In the genomic region with DNA sequence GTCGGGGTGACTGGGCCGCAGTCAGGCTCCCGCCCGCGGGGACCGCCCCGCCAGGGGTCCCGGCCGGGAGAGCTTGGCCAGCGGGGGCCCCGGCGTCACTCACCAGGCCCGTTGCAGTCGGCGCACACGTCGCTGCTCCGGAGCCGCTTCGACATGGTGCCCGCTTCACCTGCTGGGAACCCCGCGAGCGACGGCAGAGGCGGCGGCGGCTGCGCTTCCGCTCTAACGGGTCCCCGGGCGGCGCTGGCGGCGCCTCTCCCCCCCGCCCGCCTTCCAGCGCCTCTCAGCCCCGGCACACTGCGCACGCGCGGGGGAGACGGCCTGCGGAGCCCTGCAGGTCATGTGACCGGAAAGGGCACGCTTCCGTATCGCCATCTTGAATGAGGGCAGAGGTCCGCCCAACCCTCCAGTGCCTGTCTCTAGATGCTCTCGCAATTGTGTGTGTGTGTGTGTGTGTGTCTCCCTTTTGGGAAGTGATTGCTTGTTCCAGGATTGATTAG, we compare ENCODE assay signal across 8 mouse cellular contexts. TPM values are rescaled to one million over a fixed set of nuclear protein-coding genes. Genes with fewer than 3 reads are reported as not detected.
DNase-seq lines count a peak whose midpoint lies in the region; ATAC-seq lines count a peak whose summit lies in the region.

No protein-coding gene starts in this region.

- no peaks in the 10 kb centered on the region for H3K9me3 ChIP-seq in heart, embryonic 13.5 days
- no peaks in the 10 kb centered on the region for H3K9me3 ChIP-seq in liver, embryonic 12.5 days (replicated peaks)
- no peaks in the 10 kb centered on the region for H3K9me3 ChIP-seq in stomach, embryonic 15.5 days

- peak overlapping the region; percentile 94 for H3K4me2 ChIP-seq in heart, embryonic 13.5 days
- peak overlapping the region; percentile 96 for H3K4me2 ChIP-seq in liver, embryonic 12.5 days
- H3K4me2 ChIP-seq in stomach, embryonic 15.5 days, result peak overlapping the region; percentile 88

- H3K9ac ChIP-seq in heart, embryonic 13.5 days, result peak overlapping the region; percentile 99
- peak overlapping the region; percentile 100 for H3K9ac ChIP-seq in liver, embryonic 12.5 days
- H3K9ac ChIP-seq in stomach, embryonic 15.5 days, result peak overlapping the region; percentile 92

- H3K4me1 ChIP-seq in brown adipose tissue, adult 24 weeks (ENCODE audit: control insufficient read depth, insufficient read depth, insufficient read length, low read length), result peaks cover 22% of the 10 kb centered on the region
- peaks cover 28% of the 10 kb centered on the region for H3K4me1 ChIP-seq in heart, embryonic 13.5 days
- peaks cover 66% of the 10 kb centered on the region for H3K4me1 ChIP-seq in liver, embryonic 12.5 days
- H3K4me1 ChIP-seq in stomach, embryonic 15.5 days, result peaks cover 10% of the 10 kb centered on the region; the same call in 1 of the 2 replicates

- ATAC-seq in heart, embryonic 13.5 days (ENCODE audit: extremely low read depth, insufficient number of reproducible peaks, low FRiP score, low TSS enrichment), result peak; percentile 83
- peak; percentile 82 for ATAC-seq in liver, embryonic 12.5 days
- peak; percentile 88 for ATAC-seq in stomach, embryonic 15.5 days (ENCODE audit: insufficient read depth, low FRiP score, low read depth)

- H3K36me3 ChIP-seq in heart, embryonic 13.5 days, result 0 out of 2 replicates have a peak, but pooled peaks cover 3% of the 10 kb centered on the region
- H3K36me3 ChIP-seq in liver, embryonic 12.5 days, result peaks cover 13% of the 10 kb centered on the region
- H3K36me3 ChIP-seq in stomach, embryonic 15.5 days, result no peaks in the 10 kb centered on the region

- peak; percentile 99 for DNase-seq in CD4-positive, CD25-positive, alpha-beta regulatory T cell, adult 2 months (ENCODE audit: low read depth, low spot score)
- DNase-seq in fat pad, adult 2 months (ENCODE audit: extremely low read depth, low read depth, low spot score), result peak; percentile 52
- peak; percentile 99 for DNase-seq in kidney, postnatal 10 days
- peak; percentile 94 to 97 for DNase-seq in natural killer cell, adult 2 months (ENCODE audit: low spot score in 2 of 2)

- under 1% methylated on average over 44 of the region's 52 CpGs for WGBS in heart, embryonic 13.5 days
- WGBS in liver, embryonic 12.5 days (ENCODE audit: insufficient replicate concordance), result 1% methylated on average over 46 of the region's 52 CpGs
- under 1% methylated on average over 39 of the region's 52 CpGs for WGBS in stomach, embryonic 15.5 days

- peak overlapping the region; percentile 85 for H3K4me3 ChIP-seq in brown adipose tissue, adult 24 weeks (ENCODE audit: insufficient read depth, low read depth, low read length)
- H3K4me3 ChIP-seq in heart, embryonic 13.5 days, result peak overlapping the region; percentile 90
- peak overlapping the region; percentile 90 for H3K4me3 ChIP-seq in liver, embryonic 12.5 days
- peak overlapping the region; percentile 99 for H3K4me3 ChIP-seq in stomach, embryonic 15.5 days (replicated peaks)

- no peaks in the 10 kb centered on the region for H3K27me3 ChIP-seq in heart, embryonic 13.5 days (replicated peaks)
- no peaks in the 10 kb centered on the region for H3K27me3 ChIP-seq in liver, embryonic 12.5 days (replicated peaks)
- no peaks in the 10 kb centered on the region for H3K27me3 ChIP-seq in stomach, embryonic 15.5 days (replicated peaks)

- H3K27ac ChIP-seq in brown adipose tissue, adult 24 weeks (replicated peaks; ENCODE audit: low read depth, low read length), result peak overlapping the region; percentile 90
- H3K27ac ChIP-seq in heart, embryonic 13.5 days (replicated peaks), result peak overlapping the region; percentile 91
- peak overlapping the region; percentile 91 for H3K27ac ChIP-seq in liver, embryonic 12.5 days
- H3K27ac ChIP-seq in stomach, embryonic 15.5 days, result peak overlapping the region; percentile 91

RNA-seq across cellular contexts. Expression of gene Ankrd13a, which starts 1.2 kb away (rescaled TPM):
- 37.1 and 53.8 TPM in 2 replicates for polyA plus RNA-seq in brown adipose tissue, adult 24 weeks (2012; ENCODE audit: insufficient read depth, insufficient read length, missing spikeins)
- 28.5 and 29.3 TPM in 2 replicates for polyA plus RNA-seq in heart, embryonic 13.5 days (2015; fragmentation: Nextera tagmentation; extraction: Ambion mirVana)
- polyA plus RNA-seq in liver, embryonic 12.5 days (2016; fragmentation: Nextera tagmentation; extraction: Ambion mirVana), result 85.2 and 87.5 TPM in 2 replicates
- polyA plus RNA-seq in stomach, embryonic 15.5 days (2015; fragmentation: Nextera tagmentation; extraction: Ambion mirVana), result 48.9 and 49.0 TPM in 2 replicates

RNA-seq across cellular contexts. Expression of gene Git2, which starts 2.1 kb away (rescaled TPM):
- 15.1 and 17.6 TPM in 2 replicates for polyA plus RNA-seq in brown adipose tissue, adult 24 weeks (2012; ENCODE audit: insufficient read depth, insufficient read length, missing spikeins)
- polyA plus RNA-seq in heart, embryonic 13.5 days (2015; fragmentation: Nextera tagmentation; extraction: Ambion mirVana), result 28.1 and 30.3 TPM in 2 replicates
- 28.1 and 28.3 TPM in 2 replicates for polyA plus RNA-seq in liver, embryonic 12.5 days (2016; fragmentation: Nextera tagmentation; extraction: Ambion mirVana)
- polyA plus RNA-seq in stomach, embryonic 15.5 days (2015; fragmentation: Nextera tagmentation; extraction: Ambion mirVana), result 36.7 and 39.8 TPM in 2 replicates

RNA-seq across cellular contexts. Expression of gene 1500011B03Rik, which starts 50.0 kb away (rescaled TPM):
- 2.1 and 5.5 TPM in 2 replicates for polyA plus RNA-seq in brown adipose tissue, adult 24 weeks (2012; ENCODE audit: insufficient read depth, insufficient read length, missing spikeins)
- polyA plus RNA-seq in heart, embryonic 13.5 days (2015; fragmentation: Nextera tagmentation; extraction: Ambion mirVana), result 53.8 and 54.5 TPM in 2 replicates
- 37.4 and 41.8 TPM in 2 replicates for polyA plus RNA-seq in liver, embryonic 12.5 days (2016; fragmentation: Nextera tagmentation; extraction: Ambion mirVana)
- 78.6 and 82.0 TPM in 2 replicates for polyA plus RNA-seq in stomach, embryonic 15.5 days (2015; fragmentation: Nextera tagmentation; extraction: Ambion mirVana)

Comparison
In these comparisons a context has a peak if more than half of its experiments do, and no peak if none do; other contexts are left out.
1. Peak in every context shown above with its lines: DNase-seq, ATAC-seq, H3K4me3 ChIP-seq and H3K27ac ChIP-seq.